Mouse (Mus musculus): ENCODE measurements around the gene Tmem63b. TPM values are rescaled to one million over a fixed set of nuclear protein-coding genes. Genes with fewer than 3 reads are reported as not detected.
"Not testable (repeated sequence)": the region's sequence is repeated elsewhere in the genome, so short reads cannot be mapped to it uniquely, and the experiment has no call there.

Gene Tmem63b
- polyA plus RNA-seq, 1 experiment from 2014 or later = 30.4 TPM

- WGBS = 3% methylated on average over 33 of the region's 34 CpGs
- H3K9ac ChIP-seq (ENCODE audit: low read depth, low read length) = peak overlapping the region; percentile 61
- peak overlapping the region; percentile 55 for H3K27ac ChIP-seq (replicated peaks; ENCODE audit: low read depth, low read length)
- H3K9me3 ChIP-seq (ENCODE audit: control insufficient read depth, low read length) = no peaks in the 10 kb centered on the region
- peak; percentile 89 for DNase-seq (ENCODE audit: low spot score)
- H3K4me3 ChIP-seq (ENCODE audit: low read depth, low read length) = peak overlapping the region; percentile 46
- H3K4me1 ChIP-seq (ENCODE audit: control insufficient read depth, insufficient read depth, low read length) = peaks cover 8% of the 10 kb centered on the region; the same call in 1 of the 2 replicates
- peak overlapping the region; percentile 92 for H3K4me2 ChIP-seq (ENCODE audit: low read depth, low read length)
- no peaks in the 10 kb centered on the region for H3K27me3 ChIP-seq (replicated peaks; ENCODE audit: control insufficient read depth, insufficient read depth, low read length)
- H3K36me3 ChIP-seq (ENCODE audit: control insufficient read depth, insufficient read depth, low read length) = no peaks in the 10 kb centered on the region
- ATAC-seq (ENCODE audit: low read depth) = peak; percentile 79
Measured at GRCm38 (mm10) chr17:45629861-45630694, 56.6 kb downstream of the Tmem63b start.

GRCm38 (mm10) chr17:45628885-45629855 lies 57.5 kb downstream of the Tmem63b start:
- H3K9ac ChIP-seq (ENCODE audit: low read depth, low read length) = peak overlapping the region; percentile 61; the same call in 1 of the 2 replicates

GRCm38 (mm10) chr17:45628160-45628559 lies 58.5 kb downstream of the Tmem63b start:
- H3K9me3 ChIP-seq (ENCODE audit: control insufficient read depth, low read length) = no peaks in the 10 kb centered on the region
- H3K4me3 ChIP-seq (ENCODE audit: low read depth, low read length) = no peak overlapping the region
- no peaks in the 10 kb centered on the region for H3K27me3 ChIP-seq (replicated peaks; ENCODE audit: control insufficient read depth, insufficient read depth, low read length)
- 30% methylated on average over 3 of the region's 3 CpGs for WGBS
- H3K4me2 ChIP-seq (ENCODE audit: low read depth, low read length) = no peak overlapping the region
- no peak overlapping the region for H3K27ac ChIP-seq (replicated peaks; ENCODE audit: low read depth, low read length)
- DNase-seq (ENCODE audit: low spot score) (no peak), ATAC-seq (ENCODE audit: low read depth) (no peak)
- H3K9ac ChIP-seq (ENCODE audit: low read depth, low read length) = no peak overlapping the region
- peaks cover 8% of the 10 kb centered on the region; the same call in 1 of the 2 replicates for H3K4me1 ChIP-seq (ENCODE audit: control insufficient read depth, insufficient read depth, low read length)
- H3K36me3 ChIP-seq (ENCODE audit: control insufficient read depth, insufficient read depth, low read length) = no peaks in the 10 kb centered on the region

More at GRCm38 (mm10) chr17:45628885-45629855, 57.5 kb downstream of the Tmem63b start:
- Histone ChIP-seq H3K27me3 (replicated peaks; ENCODE audit: control insufficient read depth, insufficient read depth, low read length) (no peaks in the 10 kb centered on the region), H3K27ac (replicated peaks; ENCODE audit: low read depth, low read length) (no peak overlapping the region), H3K4me1 (ENCODE audit: control insufficient read depth, insufficient read depth, low read length) (peaks cover 8% of the 10 kb centered on the region; the same call in 1 of the 2 replicates), H3K36me3 (ENCODE audit: control insufficient read depth, insufficient read depth, low read length) (no peaks in the 10 kb centered on the region), H3K9me3 (ENCODE audit: control insufficient read depth, low read length) (no peaks in the 10 kb centered on the region), H3K4me3 (ENCODE audit: low read depth, low read length) (peak overlapping the region; percentile 46), H3K4me2 (ENCODE audit: low read depth, low read length) (peak overlapping the region; percentile 92)
- no peak for DNase-seq (ENCODE audit: low spot score)
- WGBS = 64% methylated on average over 13 of the region's 13 CpGs
- no peak for ATAC-seq (ENCODE audit: low read depth)

GRCm38 (mm10) chr17:45626577-45627134 lies 60.0 kb downstream of the Tmem63b start:
- peak; percentile 42; the same call in 1 of the 2 replicates for ATAC-seq (ENCODE audit: low read depth)
- DNase-seq (ENCODE audit: low spot score) = peak; percentile 91

GRCm38 (mm10) chr17:45623425-45623824 lies 63.3 kb downstream of the Tmem63b start:
- not testable (repeated sequence) for H3K4me3 ChIP-seq (ENCODE audit: low read depth, low read length); DNase-seq (ENCODE audit: low spot score); ATAC-seq (ENCODE audit: low read depth); H3K36me3 ChIP-seq (ENCODE audit: control insufficient read depth, insufficient read depth, low read length); H3K4me2 ChIP-seq (ENCODE audit: low read depth, low read length); H3K27me3 ChIP-seq (replicated peaks; ENCODE audit: control insufficient read depth, insufficient read depth, low read length); H3K27ac ChIP-seq (replicated peaks; ENCODE audit: low read depth, low read length); H3K9me3 ChIP-seq (ENCODE audit: control insufficient read depth, low read length); H3K9ac ChIP-seq (ENCODE audit: low read depth, low read length)
- 88% methylated on average over 8 of the region's 8 CpGs for WGBS
- peaks cover 12% of the 10 kb centered on the region; the same call in 1 of the 2 replicates for H3K4me1 ChIP-seq (ENCODE audit: control insufficient read depth, insufficient read depth, low read length)

More at GRCm38 (mm10) chr17:45626577-45627134, 60.0 kb downstream of the Tmem63b start:
- no peaks in the 10 kb centered on the region for H3K9me3 ChIP-seq (ENCODE audit: control insufficient read depth, low read length)
- no peak overlapping the region for H3K4me3 ChIP-seq (ENCODE audit: low read depth, low read length)
- no peaks in the 10 kb centered on the region for H3K27me3 ChIP-seq (replicated peaks; ENCODE audit: control insufficient read depth, insufficient read depth, low read length)
- H3K4me1 ChIP-seq (ENCODE audit: control insufficient read depth, insufficient read depth, low read length) = peaks cover 8% of the 10 kb centered on the region; the same call in 1 of the 2 replicates
- H3K27ac ChIP-seq (replicated peaks; ENCODE audit: low read depth, low read length) = no peak overlapping the region
- H3K36me3 ChIP-seq (ENCODE audit: control insufficient read depth, insufficient read depth, low read length) = no peaks in the 10 kb centered on the region
- H3K4me2 ChIP-seq (ENCODE audit: low read depth, low read length) = peak overlapping the region; percentile 48
- WGBS = 25% methylated on average over 15 of the region's 15 CpGs
- H3K9ac ChIP-seq (ENCODE audit: low read depth, low read length) = peak overlapping the region; percentile 40; the same call in 1 of the 2 replicates

GRCm38 (mm10) chr17:45619386-45620256 lies 67.1 kb downstream of the Tmem63b start:
- peaks cover 12% of the 10 kb centered on the region; the same call in 1 of the 2 replicates for H3K4me1 ChIP-seq (ENCODE audit: control insufficient read depth, insufficient read depth, low read length)
- no peaks in the 10 kb centered on the region for H3K27me3 ChIP-seq (replicated peaks; ENCODE audit: control insufficient read depth, insufficient read depth, low read length)
- H3K9ac ChIP-seq (ENCODE audit: low read depth, low read length) = peak overlapping the region; percentile 41; the same call in 1 of the 2 replicates
- no peak for ATAC-seq (ENCODE audit: low read depth)
- H3K9me3 ChIP-seq (ENCODE audit: control insufficient read depth, low read length) = no peaks in the 10 kb centered on the region
- H3K27ac ChIP-seq (replicated peaks; ENCODE audit: low read depth, low read length) = peak overlapping the region; percentile 48
- H3K36me3 ChIP-seq (ENCODE audit: control insufficient read depth, insufficient read depth, low read length) = no peaks in the 10 kb centered on the region
- peak overlapping the region; percentile 10; the same call in 1 of the 2 replicates for H3K4me3 ChIP-seq (ENCODE audit: low read depth, low read length)
- peak overlapping the region; percentile 43 for H3K4me2 ChIP-seq (ENCODE audit: low read depth, low read length)
- WGBS = 17% methylated on average over 20 of the region's 20 CpGs
- DNase-seq (ENCODE audit: low spot score) = no peak

GRCm38 (mm10) chr17:45618941-45619385 lies 67.7 kb downstream of the Tmem63b start:
- Histone ChIP-seq H3K9me3 (ENCODE audit: control insufficient read depth, low read length) (no peaks in the 10 kb centered on the region), H3K9ac (ENCODE audit: low read depth, low read length) (peak overlapping the region; percentile 41; the same call in 1 of the 2 replicates), H3K4me1 (ENCODE audit: control insufficient read depth, insufficient read depth, low read length) (peaks cover 12% of the 10 kb centered on the region; the same call in 1 of the 2 replicates), H3K4me2 (ENCODE audit: low read depth, low read length) (peak overlapping the region; percentile 43), H3K4me3 (ENCODE audit: low read depth, low read length) (peak overlapping the region; percentile 10; the same call in 1 of the 2 replicates), H3K27ac (replicated peaks; ENCODE audit: low read depth, low read length) (peak overlapping the region; percentile 48), H3K36me3 (ENCODE audit: control insufficient read depth, insufficient read depth, low read length) (no peaks in the 10 kb centered on the region), H3K27me3 (replicated peaks; ENCODE audit: control insufficient read depth, insufficient read depth, low read length) (no peaks in the 10 kb centered on the region)
- ATAC-seq (ENCODE audit: low read depth) (no peak), DNase-seq (ENCODE audit: low spot score) (no peak)
- 18% methylated on average over 8 of the region's 8 CpGs for WGBS

Data from embryonic facial prominence, embryonic 14.5 days (tissue).